Mouse (Mus musculus) kidney, adult 2 months (tissue): Measurements from ENCODE around the gene Srpk2.

Experiments used
- CTCF ChIP-seq: fragments of 200-500 bp; conservative IDR thresholded peaks from 2 replicates; pipeline ENCODE4 v1.5.1; 2011; ENCODE audit warnings: low read depth, mild to moderate bottlenecking, control low read depth, low read length, moderate library complexity, mixed read lengths; ENCODE audit not compliant: insufficient read depth, insufficient read length
- POLR2A ChIP-seq: fragments of 200-500 bp; IDR thresholded peaks from one replicate; pipeline ENCODE4 v1.6.1; 2011; ENCODE audit warnings: low read depth, low read length, control low read depth

GRCm38 (mm10) chr5:23581484-23582060 is 102.8 kb downstream of the Srpk2 start:
- TF ChIP-seq CTCF (no peak), POLR2A (no peak)
